Mouse (Mus musculus) hematopoietic stem cell, adult 5-6 weeks (primary cell): ENCODE results near the gene Tstd3. TPM values are rescaled to one million over a fixed set of nuclear protein-coding genes. Genes with fewer than 3 reads are reported as not detected.
"Not testable (repeated sequence)": the region's sequence is repeated elsewhere in the genome, so short reads cannot be mapped to it uniquely, and the experiment has no call there.

Experiments
- ATAC-seq, 2 experiments: fragments of 125-278 bp in 1 of 2; replicated peaks in 1 of 2; 2 replicates each; pipeline ENCODE4 v1.8.0; 2016 to 2017; ENCODE audit warnings: inconsistent platforms in 2 of 2, mild to moderate bottlenecking in 2 of 2, moderate number of reproducible peaks in 2 of 2, low read depth in 1 of 2, moderate TSS enrichment in 1 of 2; ENCODE audit not compliant: low FRiP score in 2 of 2, poor library complexity in 2 of 2, severe bottlenecking in 2 of 2, insufficient read depth in 1 of 2, low TSS enrichment in 1 of 2
- total RNA-seq: library from RNA; stranded (forward); fragments of 172-1452, 232-1000 nt; gene quantifications from 2 replicates; pipeline ENCODE4 v1.2.3, GENCODE M21; 2017

The Tstd3 gene
- total RNA-seq, 1 experiment from 2014 or later = 4.7 TPM

- ATAC-seq = no peak
Observed at GRCm38 (mm10) chr4:21763827-21764226, 3.2 kb downstream of the Tstd3 start.

- ATAC-seq = no peak
Observed at GRCm38 (mm10) chr4:21761416-21762160, 5.4 kb downstream of the Tstd3 start.

- no peak for ATAC-seq
Observed at GRCm38 (mm10) chr4:21758860-21759259, 8.2 kb downstream of the Tstd3 start.

- peak; percentile 46 to 69; a peak in 3 of 4 replicates for ATAC-seq
Observed at GRCm38 (mm10) chr4:21755123-21755789, 11.8 kb downstream of the Tstd3 start.

GRCm38 (mm10) chr4:21745723-21746122 is 21.3 kb downstream of the Tstd3 start:
- ATAC-seq = no peak

GRCm38 (mm10) chr4:21744142-21744541 is 22.9 kb downstream of the Tstd3 start:
- ATAC-seq = not testable (repeated sequence)

- 0 out of 4 replicates have a peak, but pooled peaks of 1 of the 2 experiments have one; percentile 22 for ATAC-seq
Observed at GRCm38 (mm10) chr4:21739169-21739568, 27.8 kb downstream of the Tstd3 start.

- peak; percentile 99 to 100 for ATAC-seq
Observed at GRCm38 (mm10) chr4:21727615-21728165, 39.3 kb downstream of the Tstd3 start, which contains the start of gene Ccnc. TSS of gene Ccnc (plus strand) at chr4:21727701.

- peak; percentile 64 to 66 for ATAC-seq
Observed at GRCm38 (mm10) chr4:21726912-21727614, 39.9 kb downstream of the Tstd3 start.

- ATAC-seq = no peak
Observed at GRCm38 (mm10) chr4:21722752-21723334, 44.2 kb downstream of the Tstd3 start.

GRCm38 (mm10) chr4:21712147-21712546 is 54.9 kb downstream of the Tstd3 start:
- peak; percentile 99 for ATAC-seq

Other genes starting within 250 kb of the Tstd3 start
- gene Prdm13, start 81.2 kb downstream of the Tstd3 start, total RNA-seq = not detected in 2 replicates
- gene Ccnc, start 39.5 kb downstream of the Tstd3 start, total RNA-seq = 26.8 and 32.5 TPM in 2 replicates
- 13.8 and 18.9 TPM in 2 replicates for gene Usp45, start 56 bp downstream of the Tstd3 start, total RNA-seq
- gene Pnisr, start 80.4 kb upstream of the Tstd3 start, total RNA-seq = 98.4 and 206 TPM in 2 replicates
- gene Coq3, start 112.5 kb upstream of the Tstd3 start, total RNA-seq = 7.3 and 7.4 TPM in 2 replicates
- gene Faxc, start 164.1 kb upstream of the Tstd3 start, total RNA-seq = 0.55 and 0.63 TPM in 2 replicates